Mouse (Mus musculus): Measurements from ENCODE around the gene Opn3. TPM values are rescaled to one million over a fixed set of nuclear protein-coding genes. Genes with fewer than 3 reads are reported as not detected.

The Opn3 gene
- polyA plus RNA-seq, 1 experiment from 2014 or later, result 10.1 TPM

- Histone ChIP-seq H3K9ac (ENCODE audit: low read depth, low read length) (no peak overlapping the region), H3K27ac (ENCODE audit: low read depth, low read length) (no peak overlapping the region), H3K4me1 (ENCODE audit: control insufficient read depth, insufficient read depth, low read depth, low read length) (no peaks in the 10 kb centered on the region), H3K36me3 (ENCODE audit: control insufficient read depth, insufficient read depth, low read length) (no peaks in the 10 kb centered on the region), H3K4me2 (ENCODE audit: low read length) (no peak overlapping the region), H3K4me3 (ENCODE audit: low read length) (no peak overlapping the region), H3K27me3 (replicated peaks; ENCODE audit: control insufficient read depth, insufficient read depth, low read length) (no peaks in the 10 kb centered on the region), H3K9me3 (ENCODE audit: control insufficient read depth, low read length) (no peaks in the 10 kb centered on the region)
- 65% methylated on average over 7 of the region's 7 CpGs for WGBS
- ATAC-seq, result no peak
Observed at GRCm38 (mm10) chr1:175670042-175670441, 22.5 kb downstream of the Opn3 start.

GRCm38 (mm10) chr1:175669456-175669855, 23.1 kb downstream of the Opn3 start:
- no peak for ATAC-seq
- WGBS, result 89% methylated on average over 3 of the region's 3 CpGs
- H3K36me3 ChIP-seq (ENCODE audit: control insufficient read depth, insufficient read depth, low read length), result no peaks in the 10 kb centered on the region

GRCm38 (mm10) chr1:175668666-175669405, 23.7 kb downstream of the Opn3 start:
- Histone ChIP-seq H3K9ac (ENCODE audit: low read depth, low read length) (no peak overlapping the region), H3K4me1 (ENCODE audit: control insufficient read depth, insufficient read depth, low read depth, low read length) (no peaks in the 10 kb centered on the region), H3K27ac (ENCODE audit: low read depth, low read length) (no peak overlapping the region), H3K9me3 (ENCODE audit: control insufficient read depth, low read length) (no peaks in the 10 kb centered on the region), H3K36me3 (ENCODE audit: control insufficient read depth, insufficient read depth, low read length) (no peaks in the 10 kb centered on the region), H3K27me3 (replicated peaks; ENCODE audit: control insufficient read depth, insufficient read depth, low read length) (no peaks in the 10 kb centered on the region), H3K4me3 (ENCODE audit: low read length) (no peak overlapping the region), H3K4me2 (ENCODE audit: low read length) (no peak overlapping the region)
- ATAC-seq, result peak; percentile 68; the same call in 1 of the 2 replicates
- whole genome bisulfite sequencing, result 78% methylated on average over 5 of the region's 5 CpGs

More at GRCm38 (mm10) chr1:175669456-175669855, 23.1 kb downstream of the Opn3 start:
- no peak overlapping the region for H3K27ac ChIP-seq (ENCODE audit: low read depth, low read length)
- no peak overlapping the region for H3K4me2 ChIP-seq (ENCODE audit: low read length)
- H3K4me3 ChIP-seq (ENCODE audit: low read length), result no peak overlapping the region
- no peaks in the 10 kb centered on the region for H3K4me1 ChIP-seq (ENCODE audit: control insufficient read depth, insufficient read depth, low read depth, low read length)
- no peaks in the 10 kb centered on the region for H3K9me3 ChIP-seq (ENCODE audit: control insufficient read depth, low read length)
- no peaks in the 10 kb centered on the region for H3K27me3 ChIP-seq (replicated peaks; ENCODE audit: control insufficient read depth, insufficient read depth, low read length)
- no peak overlapping the region for H3K9ac ChIP-seq (ENCODE audit: low read depth, low read length)

- WGBS, result 94% methylated on average over 4 of the region's 4 CpGs
- H3K9me3 ChIP-seq (ENCODE audit: control insufficient read depth, low read length), result no peaks in the 10 kb centered on the region
- no peak overlapping the region for H3K4me2 ChIP-seq (ENCODE audit: low read length)
Observed at GRCm38 (mm10) chr1:175659900-175660299, 32.7 kb downstream of the Opn3 start.

GRCm38 (mm10) chr1:175648615-175649014, 44.0 kb downstream of the Opn3 start:
- H3K9ac ChIP-seq (ENCODE audit: low read depth, low read length), result no peak overlapping the region
- no peaks in the 10 kb centered on the region for H3K9me3 ChIP-seq (ENCODE audit: control insufficient read depth, low read length)
- no peaks in the 10 kb centered on the region for H3K4me1 ChIP-seq (ENCODE audit: control insufficient read depth, insufficient read depth, low read depth, low read length)
- H3K4me3 ChIP-seq (ENCODE audit: low read length), result no peak overlapping the region
- ATAC-seq, result no peak
- H3K27me3 ChIP-seq (replicated peaks; ENCODE audit: control insufficient read depth, insufficient read depth, low read length), result no peaks in the 10 kb centered on the region
- no peak overlapping the region for H3K4me2 ChIP-seq (ENCODE audit: low read length)
- H3K36me3 ChIP-seq (ENCODE audit: control insufficient read depth, insufficient read depth, low read length), result no peaks in the 10 kb centered on the region
- no peak overlapping the region for H3K27ac ChIP-seq (ENCODE audit: low read depth, low read length)
- 93% methylated on average over 4 of the region's 4 CpGs for WGBS

More at GRCm38 (mm10) chr1:175659900-175660299, 32.7 kb downstream of the Opn3 start:
- Histone ChIP-seq H3K36me3 (ENCODE audit: control insufficient read depth, insufficient read depth, low read length) (no peaks in the 10 kb centered on the region), H3K9ac (ENCODE audit: low read depth, low read length) (no peak overlapping the region), H3K27me3 (replicated peaks; ENCODE audit: control insufficient read depth, insufficient read depth, low read length) (no peaks in the 10 kb centered on the region), H3K27ac (ENCODE audit: low read depth, low read length) (no peak overlapping the region), H3K4me1 (ENCODE audit: control insufficient read depth, insufficient read depth, low read depth, low read length) (no peaks in the 10 kb centered on the region), H3K4me3 (ENCODE audit: low read length) (no peak overlapping the region)
- no peak for ATAC-seq

GRCm38 (mm10) chr1:175646952-175647351, 45.6 kb downstream of the Opn3 start:
- H3K9me3 ChIP-seq (ENCODE audit: control insufficient read depth, low read length), result no peaks in the 10 kb centered on the region
- no peak overlapping the region for H3K4me3 ChIP-seq (ENCODE audit: low read length)
- no peak overlapping the region for H3K9ac ChIP-seq (ENCODE audit: low read depth, low read length)
- no peaks in the 10 kb centered on the region for H3K4me1 ChIP-seq (ENCODE audit: control insufficient read depth, insufficient read depth, low read depth, low read length)
- no peaks in the 10 kb centered on the region for H3K27me3 ChIP-seq (replicated peaks; ENCODE audit: control insufficient read depth, insufficient read depth, low read length)
- no peaks in the 10 kb centered on the region for H3K36me3 ChIP-seq (ENCODE audit: control insufficient read depth, insufficient read depth, low read length)
- H3K4me2 ChIP-seq (ENCODE audit: low read length), result no peak overlapping the region
- no peak for ATAC-seq
- 89% methylated on average over 9 of the region's 9 CpGs for WGBS
- H3K27ac ChIP-seq (ENCODE audit: low read depth, low read length), result no peak overlapping the region

GRCm38 (mm10) chr1:175643496-175644265, 48.9 kb downstream of the Opn3 start:
- ATAC-seq, result no peak
- H3K36me3 ChIP-seq (ENCODE audit: control insufficient read depth, insufficient read depth, low read length), result no peaks in the 10 kb centered on the region
- H3K27me3 ChIP-seq (replicated peaks; ENCODE audit: control insufficient read depth, insufficient read depth, low read length), result no peaks in the 10 kb centered on the region
- no peaks in the 10 kb centered on the region for H3K9me3 ChIP-seq (ENCODE audit: control insufficient read depth, low read length)
- no peaks in the 10 kb centered on the region for H3K4me1 ChIP-seq (ENCODE audit: control insufficient read depth, insufficient read depth, low read depth, low read length)
- no peak overlapping the region for H3K27ac ChIP-seq (ENCODE audit: low read depth, low read length)
- H3K4me3 ChIP-seq (ENCODE audit: low read length), result no peak overlapping the region
- no peak overlapping the region for H3K4me2 ChIP-seq (ENCODE audit: low read length)
- H3K9ac ChIP-seq (ENCODE audit: low read depth, low read length), result no peak overlapping the region
- whole genome bisulfite sequencing, result 78% methylated on average over 5 of the region's 5 CpGs

GRCm38 (mm10) chr1:175640435-175641150, 52.0 kb downstream of the Opn3 start:
- no peaks in the 10 kb centered on the region for H3K4me1 ChIP-seq (ENCODE audit: control insufficient read depth, insufficient read depth, low read depth, low read length)
- H3K9me3 ChIP-seq (ENCODE audit: control insufficient read depth, low read length), result no peaks in the 10 kb centered on the region
- WGBS, result 86% methylated on average over 6 of the region's 6 CpGs
- H3K4me3 ChIP-seq (ENCODE audit: low read length), result no peak overlapping the region
- H3K4me2 ChIP-seq (ENCODE audit: low read length), result no peak overlapping the region
- no peaks in the 10 kb centered on the region for H3K27me3 ChIP-seq (replicated peaks; ENCODE audit: control insufficient read depth, insufficient read depth, low read length)
- no peak overlapping the region for H3K9ac ChIP-seq (ENCODE audit: low read depth, low read length)
- H3K36me3 ChIP-seq (ENCODE audit: control insufficient read depth, insufficient read depth, low read length), result no peaks in the 10 kb centered on the region
- no peak for ATAC-seq
- no peak overlapping the region for H3K27ac ChIP-seq (ENCODE audit: low read depth, low read length)

- Histone ChIP-seq H3K4me2 (ENCODE audit: low read length) (no peak overlapping the region), H3K9ac (ENCODE audit: low read depth, low read length) (no peak overlapping the region), H3K36me3 (ENCODE audit: control insufficient read depth, insufficient read depth, low read length) (no peaks in the 10 kb centered on the region), H3K27me3 (replicated peaks; ENCODE audit: control insufficient read depth, insufficient read depth, low read length) (no peaks in the 10 kb centered on the region), H3K9me3 (ENCODE audit: control insufficient read depth, low read length) (no peaks in the 10 kb centered on the region), H3K27ac (ENCODE audit: low read depth, low read length) (no peak overlapping the region), H3K4me3 (ENCODE audit: low read length) (no peak overlapping the region), H3K4me1 (ENCODE audit: control insufficient read depth, insufficient read depth, low read depth, low read length) (no peaks in the 10 kb centered on the region)
- ATAC-seq, result no peak
- 82% methylated on average over 7 of the region's 7 CpGs for WGBS
Observed at GRCm38 (mm10) chr1:175639072-175639471, 53.5 kb downstream of the Opn3 start.
